Comparison of ENCODE assay signal across 24 mouse cellular contexts in genomic region chr10:96540828-96541227, GRCm38 (mm10).
DNase-seq lines count a peak whose midpoint lies in the region; ATAC-seq and TF ChIP-seq lines count a peak whose summit lies in the region.
"Had no signal": no experiment of that assay in that cellular context is flagged by ENCODE, and none has a peak within 500 bp of the region (broad histone marks: within the 10 kb centered on the region; RNA-seq: fewer than 3 reads in every experiment).

No protein-coding gene starts in this region.

- H3K9me3 ChIP-seq in midbrain, embryonic 13.5 days, result no peaks in the 10 kb centered on the region
- H3K9me3 ChIP-seq: embryonic facial prominence, embryonic 15.5 days; forebrain, embryonic 10.5 days; heart, embryonic 10.5 days; hindbrain, embryonic 12.5 days had no signal

- no peak overlapping the region for H3K9ac ChIP-seq in midbrain, embryonic 13.5 days (replicated peaks)
- H3K9ac ChIP-seq: embryonic facial prominence, embryonic 15.5 days; hindbrain, embryonic 12.5 days had no signal

- no peaks in the 10 kb centered on the region for H3K79me2 ChIP-seq in macrophage (ENCODE audit: inconsistent target)

- TF ChIP-seq CTCF in bone marrow macrophage, adult 2 months (IDR thresholded peaks at IDR 0.05; ENCODE audit: low read depth, low read length), result no peak

- no peak for TF ChIP-seq POLR2A in bone marrow macrophage, adult 2 months (IDR thresholded peaks at IDR 0.05; ENCODE audit: borderline replicate concordance, low read depth, low read length)

- peak; percentile 63; the same call in 1 of the 2 replicates for ATAC-seq in monocyte, adult 5-6 weeks (replicated peaks; ENCODE audit: insufficient number of reproducible peaks, low FRiP score, low TSS enrichment, poor library complexity, severe bottlenecking)
- ATAC-seq in midbrain, embryonic 13.5 days, result no peak
- ATAC-seq: forebrain, embryonic 14.5 days; hindbrain, postnatal 0 days had no signal

- H3K27ac ChIP-seq in bone marrow macrophage, adult 2 months (ENCODE audit: insufficient read depth, low read depth, low read length), result peak overlapping the region; percentile 19; the same call in 1 of the 2 replicates
- H3K27ac ChIP-seq in macrophage, result peak overlapping the region; percentile 37
- H3K27ac ChIP-seq in midbrain, embryonic 13.5 days, result no peak overlapping the region
- H3K27ac ChIP-seq: embryonic facial prominence, embryonic 15.5 days; forebrain, embryonic 10.5 days; gastrocnemius, adult 2 months; heart, embryonic 10.5 days; hindbrain, embryonic 12.5 days; hindbrain, postnatal 0 days had no signal

- no peak overlapping the region for H3K4me3 ChIP-seq in bone marrow macrophage, adult 2 months (ENCODE audit: insufficient read depth, low read length)
- no peak overlapping the region for H3K4me3 ChIP-seq in macrophage (ENCODE audit: inconsistent target)
- no peak overlapping the region for H3K4me3 ChIP-seq in midbrain, embryonic 13.5 days (replicated peaks)
- H3K4me3 ChIP-seq: embryonic facial prominence, embryonic 15.5 days; erythroblast, embryonic 14.5 days; forebrain, embryonic 10.5 days; gastrocnemius, adult 2 months; heart, embryonic 10.5 days; hindbrain, embryonic 12.5 days had no signal

- H3K36me3 ChIP-seq in macrophage (ENCODE audit: inconsistent target), result no peaks in the 10 kb centered on the region
- no peaks in the 10 kb centered on the region for H3K36me3 ChIP-seq in midbrain, embryonic 13.5 days
- H3K36me3 ChIP-seq: embryonic facial prominence, embryonic 15.5 days; forebrain, embryonic 10.5 days; G1E; heart, embryonic 10.5 days; hindbrain, embryonic 12.5 days had no signal

- WGBS in macrophage (ENCODE audit: missing documents), result 100% methylated on average over 2 of the region's 2 CpGs
- WGBS in midbrain, embryonic 13.5 days, result 100% methylated on average over 2 of the region's 2 CpGs

- no peak for DNase-seq in kidney, adult 11 months
- no peak for DNase-seq in adrenal gland, postnatal 10 days
- DNase-seq: adrenal gland, postnatal 14 days; cerebellum, adult 18-20 months; cerebellum, adult 9-11 months; cerebellum, postnatal 36 days; embryo, embryonic 11 days; gastrocnemius, adult 2 months; gastrocnemius, postnatal 25 days; heart, adult 11 months; heart, postnatal 10 days; heart, postnatal 4 days had no signal

- no peaks in the 10 kb centered on the region for H3K27me3 ChIP-seq in midbrain, embryonic 13.5 days
- H3K27me3 ChIP-seq: embryonic facial prominence, embryonic 15.5 days; hindbrain, embryonic 12.5 days had no signal

- H3K4me1 ChIP-seq in bone marrow macrophage, adult 2 months (ENCODE audit: control insufficient read depth, insufficient read depth, low read length), result peaks cover 20% of the 10 kb centered on the region
- H3K4me1 ChIP-seq in midbrain, embryonic 13.5 days (replicated peaks), result no peaks in the 10 kb centered on the region
- H3K4me1 ChIP-seq: embryonic facial prominence, embryonic 15.5 days; forebrain, embryonic 10.5 days; heart, embryonic 10.5 days; hindbrain, embryonic 12.5 days had no signal

- no peak overlapping the region for H3K4me2 ChIP-seq in midbrain, embryonic 13.5 days (replicated peaks)
- H3K4me2 ChIP-seq: embryonic facial prominence, embryonic 15.5 days; hindbrain, embryonic 12.5 days had no signal
